Mouse (Mus musculus): ENCODE measurements around the gene Galntl5.

GRCm38 (mm10) chr5:25252825-25253544, 71.7 kb downstream of the Galntl5 start:
- TF ChIP-seq ZC3H11A (IDR thresholded peaks at IDR 0.05; ENCODE audit: borderline replicate concordance, low read depth, low read length) (no peak), MAFK (IDR thresholded peaks at IDR 0.05; ENCODE audit: insufficient read depth, low read depth, low read length) (no peak), ZNF384 (IDR thresholded peaks at IDR 0.05; ENCODE audit: low read depth, low read length) (no peak)

Data from ES-E14 (cell line).